In genomic region chr11:47777226-47777915, GRCm38 (mm10) we compare ENCODE assay signal across 24 mouse cellular contexts.
DNase-seq lines count a peak whose midpoint lies in the region; ATAC-seq and TF ChIP-seq lines count a peak whose summit lies in the region.
"Had no signal": no experiment of that assay in that cellular context is flagged by ENCODE, and none has a peak within 500 bp of the region (broad histone marks: within the 10 kb centered on the region; RNA-seq: fewer than 3 reads in every experiment).

No protein-coding gene starts in this region.

- no peak overlapping the region for H3K27ac ChIP-seq in kidney, embryonic 15.5 days
- no peak overlapping the region for H3K27ac ChIP-seq in liver, embryonic 12.5 days
- H3K27ac ChIP-seq in liver, postnatal 0 days (ENCODE audit: low read depth), result no peak overlapping the region
- H3K27ac ChIP-seq: heart, embryonic 13.5 days; hindbrain, embryonic 10.5 days; hindbrain, embryonic 15.5 days; neural tube, embryonic 15.5 days had no signal

- ATAC-seq in kidney, embryonic 15.5 days (replicated peaks; ENCODE audit: low FRiP score), result no peak
- ATAC-seq in common myeloid progenitor, adult 5-6 weeks (replicated peaks; ENCODE audit: low read depth, poor library complexity, severe bottlenecking), result peak; percentile 52; the same call in 1 of the 2 replicates
- ATAC-seq in liver, embryonic 12.5 days, result peak; percentile 85
- ATAC-seq in liver, postnatal 0 days, result peak; percentile 36; the same call in 1 of the 2 replicates
- ATAC-seq: activated CD4-positive, CD25-positive, alpha-beta regulatory T cell, adult 4 months; inflammation-experienced regulatory T-cells, adult 6 months had no signal

- no peaks in the 10 kb centered on the region for H3K36me3 ChIP-seq in kidney, embryonic 15.5 days
- no peaks in the 10 kb centered on the region for H3K36me3 ChIP-seq in liver, embryonic 12.5 days
- H3K36me3 ChIP-seq in liver, postnatal 0 days (replicated peaks; ENCODE audit: insufficient read depth, low read length), result no peaks in the 10 kb centered on the region
- H3K36me3 ChIP-seq: heart, embryonic 13.5 days; hindbrain, embryonic 10.5 days; hindbrain, embryonic 15.5 days; neural tube, embryonic 15.5 days had no signal

- H3K4me2 ChIP-seq in kidney, embryonic 15.5 days, result no peak overlapping the region
- H3K4me2 ChIP-seq in liver, embryonic 12.5 days, result no peak overlapping the region
- H3K4me2 ChIP-seq in liver, postnatal 0 days (ENCODE audit: low read depth, low read length), result no peak overlapping the region
- H3K4me2 ChIP-seq: heart, embryonic 13.5 days; hindbrain, embryonic 15.5 days; midbrain, embryonic 11.5 days; neural tube, embryonic 15.5 days had no signal

- peak; percentile 6 for DNase-seq in kidney, postnatal 10 days
- no peak for DNase-seq in liver, postnatal 0 days
- DNase-seq in right cerebral cortex, adult 18-20 months, result no peak
- no peak for DNase-seq in left cerebral cortex, adult 9 months (ENCODE audit: low spot score in 2 of 2)
- DNase-seq: adrenal gland, adult 2 months; adrenal gland, postnatal 36 days; B cell, adult 2 months; cerebellum, adult 8-10 months; cerebellum, postnatal 25 days; heart, postnatal 10 days; kidney, adult 18-20 months; lung, postnatal 36 days; spleen, adult 18-20 months; thymus, postnatal 25 days had no signal

- WGBS in kidney, embryonic 15.5 days, result 91% methylated on average over 4 of the region's 4 CpGs
- 32% methylated on average over 4 of the region's 4 CpGs for WGBS in liver, embryonic 12.5 days (ENCODE audit: insufficient replicate concordance)
- WGBS in liver, postnatal 0 days (ENCODE audit: insufficient replicate concordance), result 47% methylated on average over 4 of the region's 4 CpGs

- H3K27me3 ChIP-seq in kidney, embryonic 15.5 days, result no peaks in the 10 kb centered on the region
- no peaks in the 10 kb centered on the region for H3K27me3 ChIP-seq in liver, embryonic 12.5 days (replicated peaks)
- H3K27me3 ChIP-seq in liver, postnatal 0 days (ENCODE audit: insufficient read depth, low read length), result no peaks in the 10 kb centered on the region
- H3K27me3 ChIP-seq: heart, embryonic 13.5 days; hindbrain, embryonic 15.5 days; neural tube, embryonic 15.5 days had no signal

- TF ChIP-seq EP300 in liver, postnatal 0 days (IDR thresholded peaks at IDR 0.05; ENCODE audit: low read depth), result no peak

- no peak for TF ChIP-seq CTCF in liver, postnatal 0 days (IDR thresholded peaks at IDR 0.05; ENCODE audit: low read depth)

- no peak overlapping the region for H3K4me3 ChIP-seq in kidney, embryonic 15.5 days (replicated peaks)
- H3K4me3 ChIP-seq in liver, embryonic 12.5 days, result no peak overlapping the region
- no peak overlapping the region for H3K4me3 ChIP-seq in liver, postnatal 0 days (ENCODE audit: low read depth, low read length)
- H3K4me3 ChIP-seq: heart, embryonic 13.5 days; hindbrain, embryonic 10.5 days; hindbrain, embryonic 15.5 days; neural tube, embryonic 15.5 days had no signal

- no peaks in the 10 kb centered on the region for H3K9me3 ChIP-seq in kidney, embryonic 15.5 days (replicated peaks)
- no peaks in the 10 kb centered on the region for H3K9me3 ChIP-seq in liver, embryonic 12.5 days (replicated peaks)
- no peaks in the 10 kb centered on the region for H3K9me3 ChIP-seq in liver, postnatal 0 days (ENCODE audit: low read length)
- H3K9me3 ChIP-seq: heart, embryonic 13.5 days; hindbrain, embryonic 10.5 days; hindbrain, embryonic 15.5 days; neural tube, embryonic 15.5 days had no signal

- no peak overlapping the region for H3K9ac ChIP-seq in kidney, embryonic 15.5 days
- H3K9ac ChIP-seq in liver, embryonic 12.5 days, result no peak overlapping the region
- no peak overlapping the region for H3K9ac ChIP-seq in liver, postnatal 0 days (replicated peaks)
- H3K9ac ChIP-seq: heart, embryonic 13.5 days; hindbrain, embryonic 15.5 days; neural tube, embryonic 15.5 days had no signal

- no peaks in the 10 kb centered on the region for H3K4me1 ChIP-seq in kidney, embryonic 15.5 days
- peaks cover 9% of the 10 kb centered on the region; the same call in 1 of the 2 replicates for H3K4me1 ChIP-seq in liver, embryonic 12.5 days
- no peaks in the 10 kb centered on the region for H3K4me1 ChIP-seq in liver, postnatal 0 days (ENCODE audit: insufficient read depth)
- H3K4me1 ChIP-seq: hindbrain, embryonic 15.5 days; neural tube, embryonic 15.5 days had no signal
